Mouse (Mus musculus) heart, embryonic 12.5 days (tissue): ENCODE data around the gene Dusp8. TPM values are rescaled to one million over a fixed set of nuclear protein-coding genes. Genes with fewer than 3 reads are reported as not detected.

Experiments used
- ATAC-seq: fragments of 200-750 bp; cut with Nextera tagmentation; 2 replicates; pipeline ENCODE4 v1.8.0; 2017; ENCODE audit warnings: moderate TSS enrichment, moderate library complexity; ENCODE audit not compliant: insufficient number of reproducible peaks, low FRiP score
- H3K27ac ChIP-seq: fragments of 300-500 bp; sonication (generic); 2 replicates; pipeline ENCODE4 v1.5.1; 2016; ENCODE audit warnings: mild to moderate bottlenecking, moderate library complexity; ENCODE audit not compliant: poor library complexity, severe bottlenecking
- H3K27me3 ChIP-seq: fragments of 300-500 bp; sonication (generic); replicated peaks from 2 replicates; pipeline ENCODE4 v1.6.1; 2016; ENCODE audit warnings: mild to moderate bottlenecking, moderate library complexity
- H3K36me3 ChIP-seq: fragments of 300-500 bp; sonication (generic); 2 replicates; pipeline ENCODE4 v1.6.1; 2016; ENCODE audit warnings: mild to moderate bottlenecking, moderate library complexity
- H3K4me1 ChIP-seq: fragments of 300-500 bp; sonication (generic); replicated peaks from 2 replicates; pipeline ENCODE4 v1.6.1; 2016; ENCODE audit warnings: mild to moderate bottlenecking
- H3K4me2 ChIP-seq: fragments of 300-500 bp; sonication (generic); 2 replicates; pipeline ENCODE4 v1.6.1; 2016; ENCODE audit warnings: mild to moderate bottlenecking, moderate library complexity
- H3K4me3 ChIP-seq: fragments of 300-500 bp; sonication (generic); 2 replicates; pipeline ENCODE4 v1.5.1; 2016; ENCODE audit warnings: mild to moderate bottlenecking
- H3K9ac ChIP-seq: fragments of 300-500 bp; sonication (generic); 2 replicates; pipeline ENCODE4 v1.6.1; 2016; ENCODE audit warnings: mild to moderate bottlenecking, moderate library complexity
- H3K9me3 ChIP-seq: fragments of 300-500 bp; sonication (generic); replicated peaks from 2 replicates; pipeline ENCODE4 v1.6.1; 2016; ENCODE audit warnings: mild to moderate bottlenecking, moderate library complexity
- WGBS: fragments of 180-500 bp; shearing (Covaris S2); methylation state at CpG from one replicate; pipeline ENCODE4 v1.1.7; 2016; 5-methylcytosine and 5-hydroxymethylcytosine counted together
- polyA plus RNA-seq: library from polyadenylated mRNA; unstranded; fragments of >200 nt; fragmentation: Nextera tagmentation; extraction: Ambion mirVana; gene quantifications from 2 replicates; pipeline ENCODE4 v1.2.1, GENCODE M21; 2016

The Dusp8 gene
- polyA plus RNA-seq, 1 experiment from 2014 or later = 17.8 TPM

GRCm38 (mm10) chr7:142040756-142041155, 54.9 kb downstream of the Dusp8 start:
- ATAC-seq = no peak
- Histone ChIP-seq H3K4me2 (no peak overlapping the region), H3K4me1 (peaks cover 29% of the 10 kb centered on the region), H3K9ac (no peak overlapping the region), H3K9me3 (no peaks in the 10 kb centered on the region), H3K27ac (no peak overlapping the region), H3K27me3 (no peaks in the 10 kb centered on the region), H3K4me3 (no peak overlapping the region), H3K36me3 (0 out of 2 replicates have a peak, but pooled peaks cover 3% of the 10 kb centered on the region)
- WGBS = 86% methylated on average over 3 of the region's 3 CpGs

DNA sequence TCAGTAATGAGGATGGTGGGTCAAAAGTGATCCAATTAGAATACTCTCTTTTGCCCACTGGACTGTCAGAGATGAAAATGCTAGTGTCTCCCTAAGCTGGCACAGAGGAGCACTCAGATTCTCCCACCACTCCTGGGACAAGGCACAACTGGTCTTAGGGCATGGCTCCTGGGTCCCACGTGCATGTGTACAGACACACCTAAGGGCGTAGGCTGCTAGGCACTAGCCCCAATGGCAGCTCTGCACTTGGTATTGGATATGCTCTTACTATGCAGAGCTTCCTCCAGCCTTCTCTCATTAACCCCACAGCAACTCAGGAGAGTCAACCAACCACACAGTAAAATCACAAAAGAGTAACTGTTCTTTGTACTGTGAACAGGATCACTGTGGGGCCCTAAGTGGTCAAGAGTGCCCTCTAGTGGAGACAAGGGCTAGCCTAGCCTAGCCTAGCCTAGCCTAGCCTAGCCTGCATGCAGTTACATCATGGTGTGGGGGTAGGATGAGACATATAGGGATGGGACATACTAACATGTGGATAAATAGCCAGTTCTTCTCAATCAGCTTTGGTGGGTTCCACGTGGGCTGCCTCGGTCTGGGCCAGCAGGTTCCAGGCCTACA, 58.0 kb downstream of the Dusp8 start:
- Histone ChIP-seq H3K9me3 (no peaks in the 10 kb centered on the region), H3K27me3 (no peaks in the 10 kb centered on the region), H3K27ac (no peak overlapping the region), H3K4me1 (peaks cover 44% of the 10 kb centered on the region), H3K9ac (no peak overlapping the region), H3K4me2 (no peak overlapping the region), H3K4me3 (no peak overlapping the region), H3K36me3 (no peaks in the 10 kb centered on the region)
- whole genome bisulfite sequencing = 73% methylated on average over 4 of the region's 4 CpGs
- 0 out of 2 replicates have a peak, but pooled peaks have one; percentile 58 for ATAC-seq

- 56% methylated on average over 2 of the region's 2 CpGs for WGBS
- H3K27ac ChIP-seq = no peak overlapping the region
- ATAC-seq = no peak
- no peak overlapping the region for H3K4me2 ChIP-seq
- no peaks in the 10 kb centered on the region for H3K27me3 ChIP-seq
- H3K4me3 ChIP-seq = no peak overlapping the region
- no peaks in the 10 kb centered on the region for H3K9me3 ChIP-seq
- H3K36me3 ChIP-seq = no peaks in the 10 kb centered on the region; the same call in 1 of the 2 replicates
- peaks cover 38% of the 10 kb centered on the region for H3K4me1 ChIP-seq
- H3K9ac ChIP-seq = no peak overlapping the region
Observed at GRCm38 (mm10) chr7:142035048-142035811, 60.4 kb downstream of the Dusp8 start.

DNA sequence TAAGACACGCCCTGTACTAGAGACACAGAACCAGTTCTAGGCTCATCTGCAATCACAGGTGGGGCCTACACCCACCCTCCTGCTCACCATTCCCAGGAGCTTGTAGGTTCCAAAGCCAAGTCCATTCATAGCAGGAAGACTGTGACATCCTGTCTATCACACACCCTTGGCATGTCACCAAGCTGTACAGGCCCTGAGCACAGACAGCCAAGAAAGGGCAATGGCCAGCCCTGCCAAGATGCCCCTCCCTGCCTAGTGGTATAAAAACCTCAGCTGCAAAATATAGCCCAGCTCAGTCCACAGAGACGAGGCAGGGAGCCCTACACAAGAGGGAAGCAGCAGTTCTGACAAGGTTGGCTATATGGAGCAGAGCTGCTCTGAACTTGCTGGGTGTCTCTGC, 61.4 kb downstream of the Dusp8 start:
- WGBS = 78% methylated on average over 2 of the region's 2 CpGs
- peaks cover 29% of the 10 kb centered on the region for H3K4me1 ChIP-seq
- no peak overlapping the region for H3K4me3 ChIP-seq
- 0 out of 2 replicates have a peak, but pooled peaks have one; percentile 23 for ATAC-seq
- H3K27ac ChIP-seq = no peak overlapping the region
- no peaks in the 10 kb centered on the region; the same call in 1 of the 2 replicates for H3K36me3 ChIP-seq
- no peak overlapping the region for H3K9ac ChIP-seq
- no peaks in the 10 kb centered on the region for H3K27me3 ChIP-seq
- H3K4me2 ChIP-seq = no peak overlapping the region
- H3K9me3 ChIP-seq = no peaks in the 10 kb centered on the region

DNA sequence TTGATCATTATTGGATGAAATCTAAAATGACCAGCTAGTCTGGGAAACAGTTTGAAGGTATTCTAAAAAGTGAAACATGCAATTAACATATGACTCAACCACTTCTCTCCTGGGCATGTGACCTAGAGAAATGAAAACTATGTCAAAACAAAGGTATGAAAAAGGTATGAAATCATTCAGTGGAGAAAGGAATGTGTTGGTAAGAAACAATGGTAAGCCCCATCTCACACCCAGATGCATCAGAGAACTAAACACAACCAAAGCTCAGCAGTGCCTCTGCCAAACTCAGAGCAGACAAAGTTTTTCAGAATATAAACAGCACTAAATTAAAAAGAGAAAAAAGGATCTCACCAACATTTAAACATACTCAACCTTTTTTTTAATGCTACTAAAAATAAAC, 65.6 kb downstream of the Dusp8 start:
- Histone ChIP-seq H3K4me1 (peaks cover 39% of the 10 kb centered on the region), H3K9me3 (no peaks in the 10 kb centered on the region), H3K36me3 (no peaks in the 10 kb centered on the region; the same call in 1 of the 2 replicates), H3K9ac (no peak overlapping the region), H3K4me2 (no peak overlapping the region), H3K27ac (no peak overlapping the region), H3K27me3 (no peaks in the 10 kb centered on the region), H3K4me3 (no peak overlapping the region)
- no peak for ATAC-seq

Other genes with a start within 250 kb of the Dusp8 start
- gene Tollip, start 177.3 kb downstream of the Dusp8 start, polyA plus RNA-seq = 41.1 and 41.3 TPM in 2 replicates
- gene Brsk2, start 146.1 kb downstream of the Dusp8 start, polyA plus RNA-seq = 0.40 TPM in 2 replicates
- gene Mob2, start 34.8 kb downstream of the Dusp8 start, polyA plus RNA-seq = 42.7 and 43.6 TPM in 2 replicates
- gene Gm45618, start 24.9 kb upstream of the Dusp8 start, polyA plus RNA-seq = not detected in 2 replicates
- not detected in 2 replicates for gene Gm39115, start 40.2 kb upstream of the Dusp8 start, polyA plus RNA-seq
- gene Gm45337, start 48.8 kb upstream of the Dusp8 start, polyA plus RNA-seq = not detected in 2 replicates
- gene Gm29735, start 61.3 kb upstream of the Dusp8 start, polyA plus RNA-seq = not detected in 2 replicates
- gene Gm4553, start 69.9 kb upstream of the Dusp8 start, polyA plus RNA-seq = not detected in 2 replicates
- gene Krtap5-2, start 80.2 kb upstream of the Dusp8 start, polyA plus RNA-seq = not detected in 2 replicates
- not detected in 2 replicates for gene Gm10153, start 94.5 kb upstream of the Dusp8 start, polyA plus RNA-seq
- gene Krtap5-3, start 105.5 kb upstream of the Dusp8 start, polyA plus RNA-seq = not detected in 2 replicates
- gene Gm7579, start 116.0 kb upstream of the Dusp8 start, polyA plus RNA-seq = not detected in 2 replicates
- gene Krtap5-5, start 134.1 kb upstream of the Dusp8 start, polyA plus RNA-seq = not detected in 2 replicates
- gene Gm40460, start 145.2 kb upstream of the Dusp8 start, polyA plus RNA-seq = not detected in 2 replicates
- not detected in 2 replicates for gene Gm2431, start 162.5 kb upstream of the Dusp8 start, polyA plus RNA-seq
- not detected in 2 replicates for gene Gm4559, start 178.5 kb upstream of the Dusp8 start, polyA plus RNA-seq
- gene Krtap5-1, start 201.3 kb upstream of the Dusp8 start, polyA plus RNA-seq = not detected in 2 replicates
- gene Krtap5-4, start 207.7 kb upstream of the Dusp8 start, polyA plus RNA-seq = not detected in 2 replicates